Mouse (Mus musculus): Measurements from ENCODE around the gene Snrnp27.

- TF ChIP-seq RCOR1 (conservative IDR thresholded peaks at IDR 0.05; ENCODE audit: low read depth, low read length) (no peak), CTCF (conservative IDR thresholded peaks at IDR 0.05 in 1 of 2, IDR thresholded peaks at IDR 0.05 in 1 of 2; ENCODE audit: low read depth in 2 of 2, low read length in 2 of 2) (no peak), MYC (IDR thresholded peaks at IDR 0.05; ENCODE audit: low read depth, low read length) (no peak), EP300 (IDR thresholded peaks at IDR 0.05; ENCODE audit: low read length) (no peak), USF1 (IDR thresholded peaks at IDR 0.05; ENCODE audit: low read depth, low read length) (no peak), SMC3 (IDR thresholded peaks at IDR 0.05; ENCODE audit: low read depth, low read length) (no peak), BHLHE40 (IDR thresholded peaks at IDR 0.05; ENCODE audit: low read depth, low read length) (no peak), MAX (IDR thresholded peaks at IDR 0.05; ENCODE audit: low read length) (no peak), RAD21 (IDR thresholded peaks at IDR 0.05; ENCODE audit: low read depth, low read length) (no peak), ZMIZ1 (IDR thresholded peaks at IDR 0.05; ENCODE audit: low read depth, low read length) (no peak)
Measured at GRCm38 (mm10) chr6:86732276-86733173, 48.2 kb upstream of the Snrnp27 start.
